Mouse (Mus musculus): ENCODE results near the gene Cep135. TPM values are rescaled to one million over a fixed set of nuclear protein-coding genes. Genes with fewer than 3 reads are reported as not detected.

The Cep135 gene
- total RNA-seq, 1 experiment, result 8.8 TPM

- Histone ChIP-seq H3K9ac (ENCODE audit: insufficient read depth, low read depth, low read length, poor library complexity, severe bottlenecking) (no peak overlapping the region), H3K4me1 (ENCODE audit: control insufficient read depth in 2 of 2, insufficient read depth in 2 of 2, low read length in 2 of 2, poor library complexity in 1 of 2) (no peaks in the 10 kb centered on the region), H3K27ac (ENCODE audit: insufficient read depth, low read depth, low read length, poor library complexity, severe bottlenecking) (no peak overlapping the region), H3K4me3 (ENCODE audit: insufficient read depth in 1 of 2, low read depth in 1 of 2, low read length in 2 of 2, poor library complexity in 1 of 2, severe bottlenecking in 1 of 2) (no peak overlapping the region), H3K9me3 (ENCODE audit: control insufficient read depth, insufficient read depth, low read depth, low read length) (no peaks in the 10 kb centered on the region), H3K36me3 (ENCODE audit: control insufficient read depth, insufficient read depth, low read length, poor library complexity, severe bottlenecking) (no peaks in the 10 kb centered on the region)
- in situ Hi-C loops (cut with MboI; ENCODE audit: low sequenced_read_pairs in 2 of 2, unreplicated experiment in 2 of 2), result no loop called here
- no peak for TF ChIP-seq ZC3H11A (IDR thresholded peaks at IDR 0.05; ENCODE audit: borderline replicate concordance, low read depth, low read length)
- no peak for TF ChIP-seq CHD2 (IDR thresholded peaks at IDR 0.05; ENCODE audit: low read depth, low read length)
- TF ChIP-seq HCFC1 (IDR thresholded peaks at IDR 0.05; ENCODE audit: borderline replicate concordance, insufficient read depth, low read length), result no peak
- no peak for TF ChIP-seq MAFK (IDR thresholded peaks at IDR 0.05; ENCODE audit: insufficient read depth, low read depth, low read length)
- no peak for TF ChIP-seq ZNF384 (IDR thresholded peaks at IDR 0.05; ENCODE audit: low read depth, low read length)
- DNase-seq (ENCODE audit: low read depth, low spot score), result no peak
Observed at GRCm38 (mm10) chr5:76550426-76550825, 38.1 kb upstream of the Cep135 start.

- in situ Hi-C loops (cut with MboI; ENCODE audit: low sequenced_read_pairs in 2 of 2, unreplicated experiment in 2 of 2), result no loop called here
- no peak overlapping the region for H3K4me3 ChIP-seq (ENCODE audit: insufficient read depth in 1 of 2, low read depth in 1 of 2, low read length in 2 of 2, poor library complexity in 1 of 2, severe bottlenecking in 1 of 2)
- TF ChIP-seq HCFC1 (IDR thresholded peaks at IDR 0.05; ENCODE audit: borderline replicate concordance, insufficient read depth, low read length) (0 out of 2 replicates have a peak, but pooled peaks have one; percentile 31), ZC3H11A (IDR thresholded peaks at IDR 0.05; ENCODE audit: borderline replicate concordance, low read depth, low read length) (peak; percentile 91), CHD2 (IDR thresholded peaks at IDR 0.05; ENCODE audit: low read depth, low read length) (no peak), MAFK (IDR thresholded peaks at IDR 0.05; ENCODE audit: insufficient read depth, low read depth, low read length) (peak; percentile 96), ZNF384 (IDR thresholded peaks at IDR 0.05; ENCODE audit: low read depth, low read length) (peak; percentile 63; the same call in 1 of the 2 replicates)
- H3K9me3 ChIP-seq (ENCODE audit: control insufficient read depth, insufficient read depth, low read depth, low read length), result no peaks in the 10 kb centered on the region
- no peaks in the 10 kb centered on the region for H3K4me1 ChIP-seq (ENCODE audit: control insufficient read depth in 2 of 2, insufficient read depth in 2 of 2, low read length in 2 of 2, poor library complexity in 1 of 2)
- H3K27ac ChIP-seq (ENCODE audit: insufficient read depth, low read depth, low read length, poor library complexity, severe bottlenecking), result no peak overlapping the region
- peak; percentile 60 for DNase-seq (ENCODE audit: low read depth, low spot score)
- peaks cover 9% of the 10 kb centered on the region for H3K36me3 ChIP-seq (ENCODE audit: control insufficient read depth, insufficient read depth, low read length, poor library complexity, severe bottlenecking)
- H3K9ac ChIP-seq (ENCODE audit: insufficient read depth, low read depth, low read length, poor library complexity, severe bottlenecking), result no peak overlapping the region
Observed at GRCm38 (mm10) chr5:76565321-76565720, 23.2 kb upstream of the Cep135 start.

- H3K4me3 ChIP-seq (ENCODE audit: insufficient read depth in 1 of 2, low read depth in 1 of 2, low read length in 2 of 2, poor library complexity in 1 of 2, severe bottlenecking in 1 of 2), result no peak overlapping the region
- H3K36me3 ChIP-seq (ENCODE audit: control insufficient read depth, insufficient read depth, low read length, poor library complexity, severe bottlenecking), result peaks cover 5% of the 10 kb centered on the region; the same call in 1 of the 2 replicates
- H3K27ac ChIP-seq (ENCODE audit: insufficient read depth, low read depth, low read length, poor library complexity, severe bottlenecking), result no peak overlapping the region
- peak; percentile 19 for DNase-seq (ENCODE audit: low read depth, low spot score)
- 0 out of 2 replicates have a peak, but pooled peaks have one; percentile 4 for TF ChIP-seq ZC3H11A (IDR thresholded peaks at IDR 0.05; ENCODE audit: borderline replicate concordance, low read depth, low read length)
- no peak for TF ChIP-seq CHD2 (IDR thresholded peaks at IDR 0.05; ENCODE audit: low read depth, low read length)
- TF ChIP-seq MAFK (IDR thresholded peaks at IDR 0.05; ENCODE audit: insufficient read depth, low read depth, low read length), result no peak
- TF ChIP-seq HCFC1 (IDR thresholded peaks at IDR 0.05; ENCODE audit: borderline replicate concordance, insufficient read depth, low read length), result no peak
- TF ChIP-seq ZNF384 (IDR thresholded peaks at IDR 0.05; ENCODE audit: low read depth, low read length), result no peak
- no peaks in the 10 kb centered on the region for H3K4me1 ChIP-seq (ENCODE audit: control insufficient read depth in 2 of 2, insufficient read depth in 2 of 2, low read length in 2 of 2, poor library complexity in 1 of 2)
- in situ Hi-C loops (cut with MboI; ENCODE audit: low sequenced_read_pairs in 2 of 2, unreplicated experiment in 2 of 2), result no loop called here
- no peak overlapping the region for H3K9ac ChIP-seq (ENCODE audit: insufficient read depth, low read depth, low read length, poor library complexity, severe bottlenecking)
- no peaks in the 10 kb centered on the region for H3K9me3 ChIP-seq (ENCODE audit: control insufficient read depth, insufficient read depth, low read depth, low read length)
Observed at GRCm38 (mm10) chr5:76574251-76574650, 14.2 kb upstream of the Cep135 start.

- Histone ChIP-seq H3K4me3 (ENCODE audit: insufficient read depth in 1 of 2, low read depth in 1 of 2, low read length in 2 of 2, poor library complexity in 1 of 2, severe bottlenecking in 1 of 2) (no peak overlapping the region), H3K4me1 (ENCODE audit: control insufficient read depth in 2 of 2, insufficient read depth in 2 of 2, low read length in 2 of 2, poor library complexity in 1 of 2) (no peaks in the 10 kb centered on the region), H3K27ac (ENCODE audit: insufficient read depth, low read depth, low read length, poor library complexity, severe bottlenecking) (no peak overlapping the region), H3K36me3 (ENCODE audit: control insufficient read depth, insufficient read depth, low read length, poor library complexity, severe bottlenecking) (no peaks in the 10 kb centered on the region), H3K9me3 (ENCODE audit: control insufficient read depth, insufficient read depth, low read depth, low read length) (no peaks in the 10 kb centered on the region), H3K9ac (ENCODE audit: insufficient read depth, low read depth, low read length, poor library complexity, severe bottlenecking) (no peak overlapping the region)
- TF ChIP-seq ZNF384 (IDR thresholded peaks at IDR 0.05; ENCODE audit: low read depth, low read length), result no peak
- TF ChIP-seq HCFC1 (IDR thresholded peaks at IDR 0.05; ENCODE audit: borderline replicate concordance, insufficient read depth, low read length), result no peak
- TF ChIP-seq MAFK (IDR thresholded peaks at IDR 0.05; ENCODE audit: insufficient read depth, low read depth, low read length), result no peak
- no peak for TF ChIP-seq ZC3H11A (IDR thresholded peaks at IDR 0.05; ENCODE audit: borderline replicate concordance, low read depth, low read length)
- no peak for TF ChIP-seq CHD2 (IDR thresholded peaks at IDR 0.05; ENCODE audit: low read depth, low read length)
- no peak for DNase-seq (ENCODE audit: low read depth, low spot score)
- in situ Hi-C loops (cut with MboI; ENCODE audit: low sequenced_read_pairs in 2 of 2, unreplicated experiment in 2 of 2), result no loop called here
Observed at GRCm38 (mm10) chr5:76577026-76577425, 11.5 kb upstream of the Cep135 start.
